In genomic region chr4:84669650-84670049, GRCm38 (mm10) we compare ENCODE assay signal across 13 mouse cellular contexts. TPM values are rescaled to one million over a fixed set of nuclear protein-coding genes. Genes with fewer than 3 reads are reported as not detected.
DNase-seq lines count a peak whose midpoint lies in the region; ATAC-seq and TF ChIP-seq lines count a peak whose summit lies in the region.
"Had no signal": no experiment of that assay in that cellular context is flagged by ENCODE, and none has a peak within 500 bp of the region (broad histone marks: within the 10 kb centered on the region; RNA-seq: fewer than 3 reads in every experiment).

No protein-coding gene starts in this region.

- in situ Hi-C loops in ES-E14 (cut with MboI; ENCODE audit: low sequenced_read_pairs in 2 of 2, unreplicated experiment in 2 of 2) = no loop called here

- no peak for ATAC-seq in kidney, embryonic 15.5 days (replicated peaks; ENCODE audit: low FRiP score)
- ATAC-seq: forebrain, embryonic 14.5 days had no signal

- intact Hi-C loops in heart, postnatal 25 days (cut with DNase I) = no loop called here
- intact Hi-C loops in left cerebral cortex, postnatal 36 days (cut with DNase I) = no loop called here

- H3K4me1 ChIP-seq in kidney, embryonic 15.5 days = peaks cover 10% of the 10 kb centered on the region
- peaks cover 6 to 17% of the 10 kb centered on the region in 2 experiments for H3K4me1 ChIP-seq in ES-E14 (ENCODE audit: control insufficient read depth in 2 of 2, insufficient read depth in 2 of 2, low read length in 2 of 2, poor library complexity in 1 of 2)
- peaks cover 15% of the 10 kb centered on the region for H3K4me1 ChIP-seq in embryonic fibroblast, embryonic 13.5 days (ENCODE audit: control insufficient read depth, insufficient read depth, low read length)
- peaks cover 58% of the 10 kb centered on the region for H3K4me1 ChIP-seq in limb, embryonic 10.5 days

- peaks cover 19% of the 10 kb centered on the region for H3K27me3 ChIP-seq in kidney, embryonic 15.5 days
- no peaks in the 10 kb centered on the region for H3K27me3 ChIP-seq in limb, embryonic 10.5 days (ENCODE audit: low read depth, poor library complexity, severe bottlenecking)

- H3K27ac ChIP-seq in kidney, embryonic 15.5 days = no peak overlapping the region
- peak overlapping the region; percentile 28; the same call in 1 of the 2 replicates for H3K27ac ChIP-seq in ES-E14 (ENCODE audit: insufficient read depth, low read depth, low read length, poor library complexity, severe bottlenecking)
- H3K27ac ChIP-seq in embryonic fibroblast, embryonic 13.5 days (ENCODE audit: insufficient read depth, low read length) = peak overlapping the region; percentile 51
- 0 out of 2 replicates have a peak overlapping the region, but pooled peaks have one; percentile 36 for H3K27ac ChIP-seq in limb, embryonic 10.5 days

- peak; percentile 19 to 47 for DNase-seq in kidney, adult 8-10 months
- no peak for DNase-seq in ES-E14 (ENCODE audit: low read depth, low spot score)
- no peak for DNase-seq in limb, embryonic 10.5 days (ENCODE audit: low spot score)
- DNase-seq in heart, postnatal 25 days (ENCODE audit: low spot score) = no peak
- DNase-seq in urinary bladder, postnatal 10 days (ENCODE audit: low spot score) = no peak
- DNase-seq in left cerebral cortex, postnatal 36 days (ENCODE audit: low spot score in 2 of 2) = no peak
- DNase-seq: gastrocnemius, postnatal 25 days; spleen, adult 18-20 months had no signal

- no peak for TF ChIP-seq CTCF in embryonic fibroblast, embryonic 13.5 days (IDR thresholded peaks at IDR 0.05; ENCODE audit: borderline replicate concordance, insufficient read depth, low read length)

- WGBS in kidney, embryonic 15.5 days = 63% methylated on average over 5 of the region's 5 CpGs
- WGBS in limb, embryonic 10.5 days = 80% methylated on average over 5 of the region's 5 CpGs

- H3K4me2 ChIP-seq in kidney, embryonic 15.5 days = no peak overlapping the region
- H3K4me2 ChIP-seq: liver, embryonic 11.5 days had no signal

- no peak overlapping the region for H3K9ac ChIP-seq in kidney, embryonic 15.5 days
- no peak overlapping the region; the same call in 1 of the 2 replicates for H3K9ac ChIP-seq in ES-E14 (ENCODE audit: insufficient read depth, low read depth, low read length, poor library complexity, severe bottlenecking)

- H3K9me3 ChIP-seq in kidney, embryonic 15.5 days (replicated peaks) = no peaks in the 10 kb centered on the region
- no peaks in the 10 kb centered on the region for H3K9me3 ChIP-seq in ES-E14 (ENCODE audit: control insufficient read depth, insufficient read depth, low read depth, low read length)
- H3K9me3 ChIP-seq in limb, embryonic 10.5 days (replicated peaks) = no peaks in the 10 kb centered on the region
- H3K9me3 ChIP-seq: megakaryocyte, embryonic 14.5 days had no signal

- H3K4me3 ChIP-seq in kidney, embryonic 15.5 days (replicated peaks) = no peak overlapping the region
- H3K4me3 ChIP-seq in ES-E14 (ENCODE audit: insufficient read depth in 1 of 2, low read depth in 1 of 2, low read length in 2 of 2, poor library complexity in 1 of 2, severe bottlenecking in 1 of 2) = no peak overlapping the region
- H3K4me3 ChIP-seq in embryonic fibroblast, embryonic 13.5 days (ENCODE audit: insufficient read depth, low read length) = no peak overlapping the region
- no peak overlapping the region for H3K4me3 ChIP-seq in limb, embryonic 10.5 days
- H3K4me3 ChIP-seq: megakaryocyte, embryonic 14.5 days had no signal

- TF ChIP-seq POLR2A in embryonic fibroblast, embryonic 13.5 days (IDR thresholded peaks at IDR 0.05; ENCODE audit: low read depth, low read length) = no peak

- H3K36me3 ChIP-seq in kidney, embryonic 15.5 days = no peaks in the 10 kb centered on the region
- H3K36me3 ChIP-seq in ES-E14 (ENCODE audit: control insufficient read depth, insufficient read depth, low read length, poor library complexity, severe bottlenecking) = no peaks in the 10 kb centered on the region
- H3K36me3 ChIP-seq in limb, embryonic 10.5 days = no peaks in the 10 kb centered on the region

TF ChIP-seq in ES-E14, 5 proteins besides CTCF, POLR2A, EP300 and RAD21:
- no peak for TF ChIP-seq HCFC1 (IDR thresholded peaks at IDR 0.05; ENCODE audit: borderline replicate concordance, insufficient read depth, low read length)
- no peak for TF ChIP-seq ZC3H11A (IDR thresholded peaks at IDR 0.05; ENCODE audit: borderline replicate concordance, low read depth, low read length)
- no peak for TF ChIP-seq ZNF384 (IDR thresholded peaks at IDR 0.05; ENCODE audit: low read depth, low read length)
- no peak for TF ChIP-seq MAFK (IDR thresholded peaks at IDR 0.05; ENCODE audit: insufficient read depth, low read depth, low read length)
- TF ChIP-seq CHD2 (IDR thresholded peaks at IDR 0.05; ENCODE audit: low read depth, low read length) = no peak

RNA-seq across cellular contexts. Expression of gene Bnc2, which starts 5.4 kb away (rescaled TPM):
- 9.7 and 11.1 TPM in 2 replicates for polyA plus RNA-seq in kidney, embryonic 15.5 days (2015; fragmentation: Nextera tagmentation; extraction: Ambion mirVana)
- 15.1 and 25.3 TPM in 2 replicates for total RNA-seq in ES-E14 (2012; rRNA removed)
- 31.7 and 48.4 TPM in 2 replicates for polyA plus RNA-seq in embryonic fibroblast, embryonic 13.5 days (2011; ENCODE audit: insufficient read length, low read depth, missing spikeins)
- polyA plus RNA-seq in limb, embryonic 10.5 days (2016; fragmentation: Nextera tagmentation; extraction: Ambion mirVana) = 7.1 and 11.8 TPM in 2 replicates
- 1 to 10 TPM; 2.1 to 2.5 TPM for total RNA-seq in heart, postnatal 25 days (2021)
- total RNA-seq in left cerebral cortex, postnatal 36 days (2021) = 1 to 10 TPM; 1.3 to 3.1 TPM

Comparison
In these comparisons a context has a peak if more than half of its experiments do, and no peak if none do; other contexts are left out.
1. DNase-seq: peak in kidney, adult 8-10 months (2 of 2); none in ES-E14 (single experiment), limb, embryonic 10.5 days (single experiment), heart, postnatal 25 days (single experiment), urinary bladder, postnatal 10 days (single experiment) and left cerebral cortex, postnatal 36 days (0 of 2).